Mouse (Mus musculus) E14TG2a.4 (cell line): ENCODE results near the gene Stpg4.

Experiments used
- CTCF ChIP-seq: conservative IDR thresholded peaks from 2 replicates; pipeline ENCODE4 v1.5.1; 2014; ENCODE audit warnings: low read length
- NANOG ChIP-seq: IDR thresholded peaks from 2 replicates; pipeline ENCODE4 v1.6.1; 2014; ENCODE audit warnings: borderline replicate concordance, low read length, mixed read lengths

DNA sequence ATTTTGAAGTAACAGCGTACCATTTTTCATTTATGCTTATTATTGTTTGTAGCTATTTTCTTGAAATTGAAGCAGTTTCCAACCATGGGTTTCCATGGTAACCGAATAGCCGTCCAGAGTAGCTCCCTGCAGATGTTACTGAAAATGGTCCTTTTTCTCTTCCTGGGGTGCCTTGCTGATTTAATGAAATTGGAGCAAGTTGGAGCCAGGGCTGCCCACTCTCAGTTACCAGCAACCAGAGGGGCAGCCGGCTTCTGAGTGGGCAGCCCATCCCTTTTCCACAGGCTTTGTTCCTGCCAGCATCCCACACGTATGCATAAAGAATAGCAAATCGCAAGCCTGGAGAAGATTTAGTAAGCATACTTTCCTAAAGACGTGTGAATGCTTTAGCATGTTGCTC is 55.4 kb downstream of the Stpg4 start:
- no peak for TF ChIP-seq CTCF
- no peak for TF ChIP-seq NANOG
